Mouse (Mus musculus): Measurements from ENCODE around the gene Atp8a1. TPM values are rescaled to one million over a fixed set of nuclear protein-coding genes. Genes with fewer than 3 reads are reported as not detected.
A peak's percentile ranks its signal among the peaks of the same experiment; 100 is the strongest.

Atp8a1 gene
- polyA plus RNA-seq (2015; fragmentation: Nextera tagmentation; extraction: Ambion mirVana): 36.4 and 38.5 TPM in 2 replicates

DNA sequence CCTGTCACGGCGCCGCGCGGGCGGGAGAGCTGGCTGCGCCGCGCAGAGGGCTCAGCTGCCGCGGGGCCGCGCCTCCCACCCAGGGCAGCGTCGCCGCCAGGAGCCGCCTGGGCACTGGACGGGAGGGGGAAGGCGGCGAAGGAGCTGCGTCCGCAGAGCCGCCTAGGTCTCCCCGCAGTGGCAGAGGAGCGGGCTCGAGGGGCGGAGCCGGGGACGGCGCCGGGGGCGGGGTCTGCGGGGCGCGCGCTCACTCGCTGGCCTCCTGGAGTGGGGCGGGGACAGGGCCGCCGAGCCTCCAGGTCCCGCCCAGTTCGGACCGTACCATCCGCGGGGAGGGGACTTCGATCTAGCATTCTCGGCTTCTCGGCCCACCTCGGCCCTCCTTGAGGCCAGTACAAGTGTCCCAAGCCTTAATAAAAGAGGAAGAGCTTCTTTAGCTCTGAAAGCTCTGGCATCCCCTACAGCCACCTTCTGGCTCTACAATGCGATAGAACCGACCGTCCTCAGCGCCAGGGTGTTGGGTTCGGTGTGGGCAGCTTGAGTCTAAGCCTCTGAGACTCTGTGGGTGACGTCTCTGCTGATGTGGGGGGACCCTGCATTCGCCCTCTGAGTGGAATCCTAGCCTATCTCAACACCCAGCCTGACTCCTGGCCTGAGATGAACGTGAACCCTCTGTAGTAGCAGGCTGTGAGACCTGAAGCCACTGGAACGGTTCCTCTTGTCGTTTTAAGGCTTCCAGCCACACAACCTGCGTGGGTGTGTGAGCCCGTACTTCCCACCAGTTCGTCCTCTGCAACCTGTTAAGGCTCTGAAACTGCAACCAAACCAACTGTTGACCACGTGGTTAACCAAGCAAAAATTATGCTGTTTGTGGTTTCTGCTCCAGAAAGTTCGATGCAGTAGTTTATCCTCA, at the start of gene Atp8a1:
Gene Atp8a1, minus strand, starts transcription at position 182 of the 913 bp plus-strand sequence.
- no peaks in the 10 kb centered on the region for H3K36me3 ChIP-seq

GRCm38 (mm10) chr5:67884422-67885210, 37.4 kb upstream of the Atp8a1 start:
- H3K4me3 ChIP-seq (replicated peaks): no peak overlapping the region
- no peaks in the 10 kb centered on the region for H3K36me3 ChIP-seq
- WGBS: 39% methylated on average over 9 of the region's 9 CpGs
- no peaks in the 10 kb centered on the region for H3K27me3 ChIP-seq
- H3K9ac ChIP-seq (replicated peaks): no peak overlapping the region
- no peaks in the 10 kb centered on the region for H3K9me3 ChIP-seq
- ATAC-seq: peak; percentile 76; the same call in 1 of the 2 replicates
- peaks cover 12% of the 10 kb centered on the region for H3K4me1 ChIP-seq (replicated peaks)
- H3K4me2 ChIP-seq (replicated peaks): no peak overlapping the region
- H3K27ac ChIP-seq: no peak overlapping the region

More for the DNA sequence above, at the start of gene Atp8a1:
- Histone ChIP-seq H3K4me2 (replicated peaks) (peak within 1 kb of the TSS; percentile 80), H3K4me1 (replicated peaks) (peaks cover 55% of the 10 kb centered on the region), H3K9ac (replicated peaks) (peak within 1 kb of the TSS; percentile 89), H3K27me3 (no peaks in the 10 kb centered on the region), H3K27ac (peak within 1 kb of the TSS; percentile 91), H3K9me3 (no peaks in the 10 kb centered on the region), H3K4me3 (replicated peaks) (peak within 1 kb of the TSS; percentile 89)
- 1% methylated on average over 49 of the region's 64 CpGs for WGBS
- ATAC-seq: peak; percentile 95

GRCm38 (mm10) chr5:67883564-67884171, 36.4 kb upstream of the Atp8a1 start:
- H3K27ac ChIP-seq: no peak overlapping the region
- peaks cover 12% of the 10 kb centered on the region for H3K4me1 ChIP-seq (replicated peaks)
- no peak overlapping the region for H3K9ac ChIP-seq (replicated peaks)
- H3K27me3 ChIP-seq: no peaks in the 10 kb centered on the region
- ATAC-seq: 0 out of 2 replicates have a peak, but pooled peaks have one; percentile 40
- no peak overlapping the region for H3K4me2 ChIP-seq (replicated peaks)
- no peaks in the 10 kb centered on the region for H3K9me3 ChIP-seq
- no peaks in the 10 kb centered on the region for H3K36me3 ChIP-seq
- WGBS: 75% methylated on average over 1 of the region's 1 CpGs
- no peak overlapping the region for H3K4me3 ChIP-seq (replicated peaks)

DNA sequence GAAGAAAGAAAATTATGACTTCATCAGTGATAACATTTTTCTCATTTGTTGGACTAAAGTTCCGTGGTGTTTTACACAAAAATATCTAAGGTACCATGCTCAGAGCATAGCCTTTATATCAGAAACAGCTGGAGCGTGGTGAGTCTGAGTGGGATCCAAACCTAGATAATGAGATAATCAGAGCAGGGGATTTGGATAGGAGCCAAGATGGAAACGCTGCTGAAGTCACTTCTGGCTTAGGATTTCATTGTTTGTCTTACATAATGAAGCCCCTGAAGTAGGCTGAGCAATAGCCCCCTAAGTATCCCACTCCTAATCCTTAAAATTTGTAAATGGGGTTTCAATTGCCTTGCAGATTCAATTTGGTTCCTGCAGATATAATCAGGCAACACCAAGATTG, 24.2 kb upstream of the Atp8a1 start:
- Histone ChIP-seq H3K9me3 (no peaks in the 10 kb centered on the region), H3K4me1 (replicated peaks) (0 out of 2 replicates have a peak, but pooled peaks cover 4% of the 10 kb centered on the region), H3K9ac (replicated peaks) (no peak overlapping the region), H3K4me2 (replicated peaks) (no peak overlapping the region), H3K36me3 (no peaks in the 10 kb centered on the region), H3K27ac (no peak overlapping the region), H3K27me3 (no peaks in the 10 kb centered on the region), H3K4me3 (replicated peaks) (no peak overlapping the region)
- WGBS: 32% methylated on average over 3 of the region's 3 CpGs
- ATAC-seq: no peak

DNA sequence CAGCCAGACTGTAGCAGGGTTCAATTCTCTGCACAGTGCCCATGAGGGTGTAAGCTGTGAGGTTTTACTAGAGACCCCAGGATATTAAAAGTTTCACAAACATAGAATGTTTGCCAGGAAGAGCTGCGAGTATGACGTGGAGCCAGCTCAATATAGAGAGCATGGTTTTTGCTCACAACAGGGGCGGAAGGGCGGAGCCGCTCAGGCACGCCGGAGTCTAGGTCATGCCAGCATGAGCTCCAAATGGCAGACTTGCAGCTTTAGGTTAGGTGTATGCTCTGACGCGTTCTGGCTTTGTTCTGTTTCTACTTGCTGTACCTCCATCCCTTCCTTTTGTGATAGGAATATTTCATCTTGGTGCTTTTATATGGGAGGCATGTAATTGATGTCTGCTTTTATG, 19.0 kb upstream of the Atp8a1 start:
- H3K4me2 ChIP-seq (replicated peaks): no peak overlapping the region
- H3K36me3 ChIP-seq: no peaks in the 10 kb centered on the region
- H3K4me3 ChIP-seq (replicated peaks): no peak overlapping the region
- peaks cover 14% of the 10 kb centered on the region for H3K4me1 ChIP-seq (replicated peaks)
- H3K9me3 ChIP-seq: no peaks in the 10 kb centered on the region
- H3K27me3 ChIP-seq: no peaks in the 10 kb centered on the region
- WGBS: 74% methylated on average over 9 of the region's 9 CpGs
- no peak overlapping the region for H3K9ac ChIP-seq (replicated peaks)
- H3K27ac ChIP-seq: no peak overlapping the region
- no peak for ATAC-seq

GRCm38 (mm10) chr5:67865670-67866069, 18.4 kb upstream of the Atp8a1 start:
- Histone ChIP-seq H3K4me1 (replicated peaks) (peaks cover 14% of the 10 kb centered on the region), H3K9me3 (no peaks in the 10 kb centered on the region), H3K27me3 (no peaks in the 10 kb centered on the region), H3K36me3 (no peaks in the 10 kb centered on the region), H3K4me2 (replicated peaks) (no peak overlapping the region), H3K9ac (replicated peaks) (no peak overlapping the region), H3K4me3 (replicated peaks) (no peak overlapping the region), H3K27ac (no peak overlapping the region)
- WGBS: 81% methylated on average over 5 of the region's 5 CpGs
- no peak for ATAC-seq

DNA sequence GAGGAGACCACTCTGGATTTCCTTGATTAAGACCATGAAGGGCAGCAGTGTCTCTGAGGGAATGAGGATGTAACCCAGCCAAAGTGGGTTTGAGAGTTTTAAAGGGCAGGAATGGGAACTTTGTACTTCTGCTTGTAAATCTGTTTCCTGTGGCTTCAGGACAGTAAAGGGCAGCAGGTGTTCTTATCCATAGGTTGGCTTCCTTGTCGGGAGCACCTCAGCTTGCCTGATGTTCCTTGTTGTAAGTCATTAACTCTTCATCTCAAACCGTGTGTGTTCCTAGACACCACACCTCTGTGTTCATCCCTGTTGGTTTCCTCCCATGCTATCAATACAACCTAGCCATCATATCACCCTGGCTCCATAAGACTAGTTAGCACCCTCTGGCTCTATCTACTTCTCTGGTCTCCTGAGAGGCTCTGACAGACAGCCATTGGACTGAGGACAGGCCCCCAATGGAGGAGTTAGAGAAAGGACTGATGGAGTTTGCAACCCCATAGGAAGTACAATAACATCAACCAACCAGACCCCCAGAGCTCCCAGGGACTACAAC, 17.4 kb upstream of the Atp8a1 start:
- Histone ChIP-seq H3K9ac (replicated peaks) (no peak overlapping the region), H3K27ac (no peak overlapping the region; the same call in 1 of the 2 replicates), H3K4me2 (replicated peaks) (no peak overlapping the region), H3K4me1 (replicated peaks) (peaks cover 14% of the 10 kb centered on the region), H3K9me3 (no peaks in the 10 kb centered on the region), H3K4me3 (replicated peaks) (no peak overlapping the region), H3K36me3 (no peaks in the 10 kb centered on the region), H3K27me3 (no peaks in the 10 kb centered on the region)
- WGBS: 82% methylated on average over 2 of the region's 2 CpGs
- peak; percentile 46 for ATAC-seq

- peak; percentile 86 for ATAC-seq
- Histone ChIP-seq H3K27ac (0 out of 2 replicates have a peak overlapping the region, but pooled peaks have one; percentile 1), H3K36me3 (no peaks in the 10 kb centered on the region), H3K27me3 (no peaks in the 10 kb centered on the region), H3K4me3 (replicated peaks) (no peak overlapping the region), H3K9me3 (no peaks in the 10 kb centered on the region), H3K4me2 (replicated peaks) (peak overlapping the region; percentile 11; the same call in 1 of the 2 replicates), H3K4me1 (replicated peaks) (peaks cover 14% of the 10 kb centered on the region), H3K9ac (replicated peaks) (no peak overlapping the region)
- WGBS: 38% methylated on average over 10 of the region's 10 CpGs
These were observed 16.7 kb upstream of the Atp8a1 start for GRCm38 (mm10) chr5:67863950-67864391.

GRCm38 (mm10) chr5:67854963-67855606, 7.9 kb upstream of the Atp8a1 start:
- Histone ChIP-seq H3K4me1 (replicated peaks) (no peaks in the 10 kb centered on the region), H3K27ac (no peak overlapping the region), H3K4me3 (replicated peaks) (no peak overlapping the region), H3K36me3 (no peaks in the 10 kb centered on the region), H3K9ac (replicated peaks) (no peak overlapping the region), H3K27me3 (no peaks in the 10 kb centered on the region), H3K9me3 (no peaks in the 10 kb centered on the region), H3K4me2 (replicated peaks) (no peak overlapping the region)
- 86% methylated on average over 6 of the region's 6 CpGs for WGBS
- ATAC-seq: no peak

- H3K27me3 ChIP-seq: no peaks in the 10 kb centered on the region
- H3K4me2 ChIP-seq (replicated peaks): no peak overlapping the region
- ATAC-seq: no peak
- H3K9me3 ChIP-seq: no peaks in the 10 kb centered on the region
- H3K4me3 ChIP-seq (replicated peaks): no peak overlapping the region
- no peak overlapping the region for H3K9ac ChIP-seq (replicated peaks)
- 74% methylated on average over 2 of the region's 2 CpGs for WGBS
- no peaks in the 10 kb centered on the region for H3K36me3 ChIP-seq
- peaks cover 17% of the 10 kb centered on the region for H3K4me1 ChIP-seq (replicated peaks)
- no peak overlapping the region for H3K27ac ChIP-seq
These were observed 5.6 kb upstream of the Atp8a1 start for GRCm38 (mm10) chr5:67852860-67853259.

DNA sequence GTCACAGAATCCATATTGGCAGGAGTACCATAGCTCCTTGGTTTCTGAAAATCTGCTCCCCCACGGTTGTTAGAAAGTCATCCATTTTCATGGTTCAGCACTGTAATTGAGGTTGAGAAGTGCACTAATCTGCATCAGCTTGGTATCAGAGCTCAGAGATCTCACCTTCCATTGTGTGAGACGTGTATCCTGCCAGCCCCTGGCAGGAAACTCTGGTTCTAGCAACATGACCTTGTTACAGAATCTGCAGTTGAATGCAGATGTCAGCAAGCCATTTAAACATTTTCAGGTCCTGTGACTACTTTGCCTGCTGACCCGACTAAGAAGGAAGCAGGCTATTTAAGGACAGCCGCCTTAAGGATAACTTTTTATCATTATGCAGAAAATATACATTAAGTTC, 2.2 kb upstream of the Atp8a1 start:
- Histone ChIP-seq H3K9ac (replicated peaks) (no peak overlapping the region), H3K27me3 (no peaks in the 10 kb centered on the region), H3K4me2 (replicated peaks) (0 out of 2 replicates have a peak overlapping the region, but pooled peaks have one; percentile 80), H3K36me3 (no peaks in the 10 kb centered on the region), H3K27ac (peak overlapping the region; percentile 91; the same call in 1 of the 2 replicates), H3K4me3 (replicated peaks) (no peak overlapping the region), H3K9me3 (no peaks in the 10 kb centered on the region), H3K4me1 (replicated peaks) (peaks cover 38% of the 10 kb centered on the region)
- WGBS: 75% methylated on average over 4 of the region's 4 CpGs
- ATAC-seq: no peak

All from midbrain, embryonic 13.5 days (tissue).